Mouse (Mus musculus) heart, embryonic 10.5 days (tissue): ENCODE results near the gene Hivep2. TPM values are rescaled to one million over a fixed set of nuclear protein-coding genes. Genes with fewer than 3 reads are reported as not detected.

ENCODE experiments used
- DNase-seq: peaks from one replicate; pipeline ENCODE4 v3.0.0-alpha.2; 2017; ENCODE audit warnings: low spot score
- H3K27ac ChIP-seq: fragments of 300-500 bp; sonication (generic); 2 replicates; pipeline ENCODE4 v1.5.1; 2016; ENCODE audit warnings: mild to moderate bottlenecking
- H3K27me3 ChIP-seq: fragments of 300-500 bp; sonication (generic); 2 replicates; pipeline ENCODE4 v1.6.1; 2016; ENCODE audit warnings: mild to moderate bottlenecking; ENCODE audit not compliant: poor library complexity, insufficient read depth, severe bottlenecking
- H3K36me3 ChIP-seq: fragments of 300-500 bp; sonication (generic); 2 replicates; pipeline ENCODE4 v1.6.1; 2016; ENCODE audit warnings: mild to moderate bottlenecking, moderate library complexity
- H3K4me1 ChIP-seq: fragments of 300-500 bp; sonication (generic); 2 replicates; pipeline ENCODE4 v1.6.1; 2016; ENCODE audit warnings: mild to moderate bottlenecking
- H3K4me3 ChIP-seq: fragments of 300-500 bp; sonication (generic); 2 replicates; pipeline ENCODE4 v1.5.1; 2016; ENCODE audit warnings: mild to moderate bottlenecking, moderate library complexity
- H3K9me3 ChIP-seq: fragments of 300-500 bp; sonication (generic); 2 replicates; pipeline ENCODE4 v1.6.1; 2016; ENCODE audit warnings: mild to moderate bottlenecking, moderate library complexity
- WGBS: fragments of 180-500 bp; shearing (Covaris S2); methylation state at CpG from one replicate; pipeline ENCODE4 v1.1.7; 2016; 5-methylcytosine and 5-hydroxymethylcytosine counted together
- polyA plus RNA-seq: library from polyadenylated mRNA; unstranded; fragments of >200 nt; fragmentation: Nextera tagmentation; extraction: Ambion mirVana; gene quantifications from 2 replicates; pipeline ENCODE4 v1.2.1, GENCODE M21; 2016

Gene Hivep2
- 3.4 and 4.1 TPM in 2 replicates for polyA plus RNA-seq

GRCm38 (mm10) chr10:13965974-13966829 lies at the start of gene Hivep2:
TSS of gene Hivep2 (plus strand) at chr10:13966075.
- under 1% methylated on average over 59 of the region's 67 CpGs for WGBS
- H3K36me3 ChIP-seq, result no peaks in the 10 kb centered on the region
- peak within 1 kb of the TSS; percentile 87 for H3K4me3 ChIP-seq
- no peaks in the 10 kb centered on the region for H3K9me3 ChIP-seq
- DNase-seq, result peak; percentile 86
- H3K27ac ChIP-seq, result peak within 1 kb of the TSS; percentile 99
- peaks cover 5% of the 10 kb centered on the region; the same call in 1 of the 2 replicates for H3K4me1 ChIP-seq
- 0 out of 2 replicates have a peak, but pooled peaks cover 10% of the 10 kb centered on the region for H3K27me3 ChIP-seq

- Histone ChIP-seq H3K27ac (peak overlapping the region; percentile 2; the same call in 1 of the 2 replicates), H3K36me3 (no peaks in the 10 kb centered on the region), H3K4me3 (no peak overlapping the region), H3K4me1 (peaks cover 4% of the 10 kb centered on the region; the same call in 1 of the 2 replicates), H3K9me3 (no peaks in the 10 kb centered on the region), H3K27me3 (no peaks in the 10 kb centered on the region)
- 43% methylated on average over 12 of the region's 12 CpGs for WGBS
- no peak for DNase-seq
Measured at GRCm38 (mm10) chr10:13916645-13917342, 49.1 kb upstream of the Hivep2 start.

GRCm38 (mm10) chr10:13921641-13922385 lies 44.1 kb upstream of the Hivep2 start:
- no peak for DNase-seq
- Histone ChIP-seq H3K27me3 (no peaks in the 10 kb centered on the region), H3K9me3 (no peaks in the 10 kb centered on the region), H3K4me3 (no peak overlapping the region), H3K36me3 (no peaks in the 10 kb centered on the region), H3K27ac (no peak overlapping the region), H3K4me1 (peaks cover 1% of the 10 kb centered on the region; the same call in 1 of the 2 replicates)
- WGBS, result 76% methylated on average over 9 of the region's 9 CpGs

GRCm38 (mm10) chr10:13929306-13929705 lies 36.6 kb upstream of the Hivep2 start:
- DNase-seq, result no peak
- H3K36me3 ChIP-seq, result no peaks in the 10 kb centered on the region
- H3K4me1 ChIP-seq, result no peaks in the 10 kb centered on the region
- 66% methylated on average over 5 of the region's 5 CpGs for WGBS
- no peaks in the 10 kb centered on the region for H3K27me3 ChIP-seq
- no peak overlapping the region for H3K4me3 ChIP-seq
- no peaks in the 10 kb centered on the region for H3K9me3 ChIP-seq
- no peak overlapping the region for H3K27ac ChIP-seq

GRCm38 (mm10) chr10:13932147-13932546 lies 33.7 kb upstream of the Hivep2 start:
- H3K27me3 ChIP-seq, result no peaks in the 10 kb centered on the region
- DNase-seq, result no peak
- no peak overlapping the region for H3K4me3 ChIP-seq
- no peaks in the 10 kb centered on the region for H3K9me3 ChIP-seq
- no peaks in the 10 kb centered on the region for H3K36me3 ChIP-seq
- no peak overlapping the region for H3K27ac ChIP-seq
- H3K4me1 ChIP-seq, result no peaks in the 10 kb centered on the region
- 65% methylated on average over 3 of the region's 3 CpGs for WGBS

- Histone ChIP-seq H3K9me3 (no peaks in the 10 kb centered on the region), H3K27ac (no peak overlapping the region), H3K36me3 (no peaks in the 10 kb centered on the region), H3K27me3 (no peaks in the 10 kb centered on the region), H3K4me1 (no peaks in the 10 kb centered on the region), H3K4me3 (no peak overlapping the region)
- DNase-seq, result no peak
- 81% methylated on average over 7 of the region's 7 CpGs for WGBS
Measured at GRCm38 (mm10) chr10:13933320-13933719, 32.6 kb upstream of the Hivep2 start.

- H3K9me3 ChIP-seq, result no peaks in the 10 kb centered on the region
- WGBS, result 80% methylated on average over 2 of the region's 2 CpGs
- no peaks in the 10 kb centered on the region for H3K27me3 ChIP-seq
Measured at GRCm38 (mm10) chr10:13935646-13936045, 30.2 kb upstream of the Hivep2 start.

GRCm38 (mm10) chr10:13941406-13941805 lies 24.5 kb upstream of the Hivep2 start:
- H3K4me1 ChIP-seq, result 0 out of 2 replicates have a peak, but pooled peaks cover under 1% of the 10 kb centered on the region
- H3K27ac ChIP-seq, result no peak overlapping the region
- H3K9me3 ChIP-seq, result no peaks in the 10 kb centered on the region
- no peak overlapping the region for H3K4me3 ChIP-seq
- H3K27me3 ChIP-seq, result no peaks in the 10 kb centered on the region
- 81% methylated on average over 2 of the region's 2 CpGs for WGBS
- H3K36me3 ChIP-seq, result no peaks in the 10 kb centered on the region
- no peak for DNase-seq

More at GRCm38 (mm10) chr10:13935646-13936045, 30.2 kb upstream of the Hivep2 start:
- no peaks in the 10 kb centered on the region for H3K4me1 ChIP-seq
- H3K27ac ChIP-seq, result no peak overlapping the region
- no peak overlapping the region for H3K4me3 ChIP-seq
- DNase-seq, result no peak
- no peaks in the 10 kb centered on the region for H3K36me3 ChIP-seq

- no peak for DNase-seq
- Histone ChIP-seq H3K36me3 (no peaks in the 10 kb centered on the region), H3K4me3 (no peak overlapping the region), H3K27ac (no peak overlapping the region), H3K9me3 (no peaks in the 10 kb centered on the region), H3K27me3 (no peaks in the 10 kb centered on the region), H3K4me1 (0 out of 2 replicates have a peak, but pooled peaks cover 5% of the 10 kb centered on the region)
- 71% methylated on average over 3 of the region's 3 CpGs for whole genome bisulfite sequencing
Measured at GRCm38 (mm10) chr10:13943706-13944105, 22.2 kb upstream of the Hivep2 start.

- no peaks in the 10 kb centered on the region for H3K27me3 ChIP-seq
- DNase-seq, result no peak
- WGBS, result 49% methylated on average over 7 of the region's 7 CpGs
Measured at GRCm38 (mm10) chr10:13946498-13946897, 19.4 kb upstream of the Hivep2 start.

GRCm38 (mm10) chr10:13962965-13963364 lies 2.9 kb upstream of the Hivep2 start:
- Histone ChIP-seq H3K36me3 (no peaks in the 10 kb centered on the region), H3K4me3 (no peak overlapping the region), H3K4me1 (0 out of 2 replicates have a peak, but pooled peaks cover 5% of the 10 kb centered on the region), H3K27me3 (0 out of 2 replicates have a peak, but pooled peaks cover 10% of the 10 kb centered on the region), H3K27ac (no peak overlapping the region), H3K9me3 (no peaks in the 10 kb centered on the region)
- no peak for DNase-seq
- 53% methylated on average over 2 of the region's 2 CpGs for WGBS

More at GRCm38 (mm10) chr10:13946498-13946897, 19.4 kb upstream of the Hivep2 start:
- H3K36me3 ChIP-seq, result no peaks in the 10 kb centered on the region
- no peaks in the 10 kb centered on the region for H3K9me3 ChIP-seq
- H3K27ac ChIP-seq, result no peak overlapping the region
- no peak overlapping the region for H3K4me3 ChIP-seq
- H3K4me1 ChIP-seq, result 0 out of 2 replicates have a peak, but pooled peaks cover 5% of the 10 kb centered on the region

- Histone ChIP-seq H3K9me3 (no peaks in the 10 kb centered on the region), H3K27ac (peak overlapping the region; percentile 99; the same call in 1 of the 2 replicates), H3K4me1 (0 out of 2 replicates have a peak, but pooled peaks cover 5% of the 10 kb centered on the region), H3K36me3 (no peaks in the 10 kb centered on the region), H3K27me3 (0 out of 2 replicates have a peak, but pooled peaks cover 10% of the 10 kb centered on the region), H3K4me3 (peak overlapping the region; percentile 87)
- WGBS, result 13% methylated on average over 8 of the region's 8 CpGs
- DNase-seq, result no peak
Measured at GRCm38 (mm10) chr10:13963908-13964500, 1.9 kb upstream of the Hivep2 start.
